Mouse (Mus musculus) forebrain, postnatal 0 days (tissue): ENCODE results near the gene Nxf3. TPM values are rescaled to one million over a fixed set of nuclear protein-coding genes. Genes with fewer than 3 reads are reported as not detected.
"Not testable (repeated sequence)": the region's sequence is repeated elsewhere in the genome, so short reads cannot be mapped to it uniquely, and the experiment has no call there.

Experiments used
- ATAC-seq: fragments of 200-750 bp; cut with Nextera tagmentation; 2 replicates; pipeline ENCODE4 v1.8.0; 2017; ENCODE audit warnings: mild to moderate bottlenecking, moderate library complexity
- DNase-seq: peaks from one replicate; pipeline ENCODE4 v3.0.0-alpha.2; 2015
- H3K27ac ChIP-seq: fragments of 300-500 bp; sonication (generic); 2 replicates; pipeline ENCODE4 v1.5.1; 2014; ENCODE audit warnings: low read depth, mild to moderate bottlenecking, antibody characterized with exemption, low read length, moderate library complexity, mixed read lengths
- H3K27me3 ChIP-seq: fragments of 300-500 bp; sonication (generic); 2 replicates; pipeline ENCODE4 v1.6.1; 2014; ENCODE audit warnings: mild to moderate bottlenecking, low read length, mixed read lengths; ENCODE audit not compliant: insufficient read depth
- H3K36me3 ChIP-seq: fragments of 300-500 bp; sonication (generic); 2 replicates; pipeline ENCODE4 v1.6.1; 2014; ENCODE audit warnings: mild to moderate bottlenecking, moderate library complexity; ENCODE audit not compliant: insufficient read depth
- H3K4me1 ChIP-seq: fragments of 300-500 bp; sonication (generic); 2 replicates; pipeline ENCODE4 v1.6.1; 2014; ENCODE audit warnings: antibody characterized with exemption; ENCODE audit not compliant: insufficient read depth
- H3K4me2 ChIP-seq: fragments of 300-500 bp; sonication (generic); 2 replicates; pipeline ENCODE4 v1.6.1; 2014; ENCODE audit warnings: low read depth, mild to moderate bottlenecking, moderate library complexity
- H3K4me3 ChIP-seq: fragments of 300-500 bp; sonication (generic); 2 replicates; pipeline ENCODE4 v1.5.1; 2014; ENCODE audit warnings: low read depth, low read length, mixed read lengths
- H3K9ac ChIP-seq: fragments of 300-500 bp; sonication (generic); 2 replicates; pipeline ENCODE4 v1.6.1; 2014; ENCODE audit warnings: mild to moderate bottlenecking
- H3K9me3 ChIP-seq: fragments of 300-500 bp; sonication (generic); 2 replicates; pipeline ENCODE4 v1.6.1; 2016; ENCODE audit warnings: low read length
- CTCF ChIP-seq: sonication (generic); IDR thresholded peaks from 2 replicates; pipeline ENCODE4 v1.5.1; 2016; ENCODE audit warnings: antibody characterized with exemption, control low read depth, low read depth
- WGBS: fragments of 180-500 bp; shearing (Covaris S2); extraction: QIAGEN DNeasy Blood & Tissue Kit; methylation state at CpG from one replicate; pipeline ENCODE4 v1.1.7; 2014; 5-methylcytosine and 5-hydroxymethylcytosine counted together
- polyA plus RNA-seq: library from polyadenylated mRNA; unstranded; fragments of >200 nt; fragmentation: Nextera tagmentation; extraction: Ambion mirVana; gene quantifications from 2 replicates; pipeline ENCODE4 v1.2.1, GENCODE M21; 2015
- total RNA-seq: library from RNA; depleted of rRNA; stranded (reverse); fragments of >200 nt; gene quantifications from 2 replicates; pipeline ENCODE4 v1.2.3, GENCODE M21; 2014

Gene Nxf3
- total and polyA plus RNA-seq, 2 experiments from 2014 or later = 0.27 TPM; not detected in 1

GRCm38 (mm10) chrX:136104046-136104723 is 19.1 kb upstream of the Nxf3 start:
- ATAC-seq (peak; percentile 90), DNase-seq (peak; percentile 60)
- WGBS = 43% methylated on average over 4 of the region's 4 CpGs
- H3K9me3 ChIP-seq = no peaks in the 10 kb centered on the region
- no peak overlapping the region for H3K4me2 ChIP-seq
- no peaks in the 10 kb centered on the region for H3K4me1 ChIP-seq
- H3K9ac ChIP-seq = no peak overlapping the region
- H3K27ac ChIP-seq = no peak overlapping the region
- TF ChIP-seq CTCF = no peak
- no peaks in the 10 kb centered on the region for H3K27me3 ChIP-seq
- no peak overlapping the region for H3K4me3 ChIP-seq
- H3K36me3 ChIP-seq = no peaks in the 10 kb centered on the region

GRCm38 (mm10) chrX:136094421-136094820 is 9.4 kb upstream of the Nxf3 start:
- Histone ChIP-seq H3K27ac (no peak overlapping the region), H3K36me3 (no peaks in the 10 kb centered on the region), H3K27me3 (no peaks in the 10 kb centered on the region), H3K4me2 (no peak overlapping the region), H3K4me1 (no peaks in the 10 kb centered on the region), H3K9ac (no peak overlapping the region), H3K4me3 (no peak overlapping the region), H3K9me3 (no peaks in the 10 kb centered on the region)
- ATAC-seq (peak; percentile 90), DNase-seq (peak; percentile 28)
- TF ChIP-seq CTCF = no peak
- WGBS = 43% methylated on average over 2 of the region's 2 CpGs

GRCm38 (mm10) chrX:136092497-136093279 is 7.6 kb upstream of the Nxf3 start:
- no peak overlapping the region for H3K4me3 ChIP-seq
- 42% methylated on average over 2 of the region's 2 CpGs for WGBS
- no peak for TF ChIP-seq CTCF
- no peak overlapping the region for H3K27ac ChIP-seq
- no peaks in the 10 kb centered on the region for H3K27me3 ChIP-seq
- H3K9ac ChIP-seq = no peak overlapping the region
- H3K4me1 ChIP-seq = no peaks in the 10 kb centered on the region
- no peak for DNase-seq
- no peak overlapping the region for H3K4me2 ChIP-seq
- no peaks in the 10 kb centered on the region for H3K36me3 ChIP-seq
- H3K9me3 ChIP-seq = no peaks in the 10 kb centered on the region
- ATAC-seq = no peak

- H3K36me3 ChIP-seq, H3K9me3 ChIP-seq, H3K27me3 ChIP-seq, H3K4me1 ChIP-seq, DNase-seq: not testable (repeated sequence)
- peak; percentile 96 for ATAC-seq
- H3K4me2 ChIP-seq = peak within 1 kb of the TSS; percentile 43
- peak within 1 kb of the TSS; percentile 83 for H3K27ac ChIP-seq
- 31% methylated on average over 10 of the region's 32 CpGs for WGBS
- H3K9ac ChIP-seq = peak within 1 kb of the TSS; percentile 58
- H3K4me3 ChIP-seq = peak within 1 kb of the TSS; percentile 41
Measured at GRCm38 (mm10) chrX:136068020-136068419, 17.0 kb downstream of the Nxf3 start, which contains the start of gene Bex2. Gene Bex2, minus strand, starts transcription at chrX:136068236.

GRCm38 (mm10) chrX:136067201-136067991 is 17.7 kb downstream of the Nxf3 start:
- H3K9me3 ChIP-seq, H3K4me1 ChIP-seq, H3K27me3 ChIP-seq, H3K36me3 ChIP-seq: not testable (repeated sequence)
- Histone ChIP-seq H3K9ac (peak overlapping the region; percentile 58), H3K4me2 (peak overlapping the region; percentile 43), H3K4me3 (peak overlapping the region; percentile 41), H3K27ac (peak overlapping the region; percentile 83)
- DNase-seq (peak; percentile 78), ATAC-seq (peak; percentile 73)
- 32% methylated on average over 17 of the region's 48 CpGs for WGBS
- peak; percentile 57 for TF ChIP-seq CTCF

GRCm38 (mm10) chrX:136060698-136061097 is 24.4 kb downstream of the Nxf3 start:
- no peak for ATAC-seq
- 82% methylated on average over 1 of the region's 1 CpGs for WGBS
- no peak overlapping the region for H3K9ac ChIP-seq
- no peak for DNase-seq
- no peak overlapping the region for H3K27ac ChIP-seq
- TF ChIP-seq CTCF = no peak
- H3K4me1 ChIP-seq = no peaks in the 10 kb centered on the region
- H3K36me3 ChIP-seq = no peaks in the 10 kb centered on the region
- H3K4me2 ChIP-seq = no peak overlapping the region
- H3K4me3 ChIP-seq = no peak overlapping the region
- no peaks in the 10 kb centered on the region for H3K27me3 ChIP-seq
- no peaks in the 10 kb centered on the region for H3K9me3 ChIP-seq
